Mouse (Mus musculus) cerebellum, adult 2 months (tissue): Measurements from ENCODE around the gene Dicer1.

Experiments used
- CTCF ChIP-seq: fragments of 200-500 bp; IDR thresholded peaks from 2 replicates; pipeline ENCODE4 v1.5.1; 2011; ENCODE audit warnings: low read depth, mild to moderate bottlenecking, control low read depth, low read length, moderate library complexity, borderline replicate concordance; ENCODE audit not compliant: insufficient read depth
- POLR2A ChIP-seq: fragments of 200-500 bp; IDR thresholded peaks from 2 replicates; pipeline ENCODE4 v1.6.1; 2011; ENCODE audit warnings: low read length, control low read depth, borderline replicate concordance; ENCODE audit not compliant: insufficient read depth

DNA sequence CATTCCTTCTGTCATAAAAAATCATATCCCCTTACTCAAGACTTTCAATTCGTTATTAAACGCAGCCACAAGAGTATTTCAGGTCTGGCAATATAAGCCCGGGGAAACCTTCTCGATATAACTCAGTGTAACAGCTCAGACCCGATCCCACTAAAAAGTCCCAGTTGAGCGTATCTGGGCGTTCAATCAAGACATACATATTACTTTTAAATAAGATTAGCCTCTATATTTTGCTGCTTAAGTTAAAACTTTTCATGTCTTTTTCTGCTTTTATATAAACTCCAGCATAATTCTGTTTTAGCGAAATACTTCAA is 72.0 kb downstream of the Dicer1 start:
- TF ChIP-seq POLR2A = no peak
- no peak for TF ChIP-seq CTCF
